21 mouse cellular contexts compared by ENCODE assay signal in the genomic region with DNA sequence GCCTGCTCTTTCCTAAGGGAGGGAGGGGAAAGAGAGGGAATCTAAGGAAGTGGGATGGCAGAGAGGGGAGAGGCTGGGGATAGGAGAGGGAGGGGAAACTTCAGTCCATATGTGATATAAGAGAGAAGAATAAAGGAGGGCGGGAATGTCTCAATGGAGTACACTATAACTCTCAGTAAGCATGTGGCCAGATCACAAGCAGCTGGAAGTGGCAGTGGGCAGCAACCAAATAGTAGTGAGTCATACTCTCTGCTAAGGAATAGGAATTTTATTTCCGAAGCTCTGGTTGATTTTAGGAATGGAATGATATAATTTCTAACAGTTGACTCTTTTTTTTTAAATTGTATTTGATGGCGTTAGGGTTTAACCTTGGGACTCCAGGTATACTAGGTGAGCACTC.
"Had no signal": no experiment of that assay in that cellular context is flagged by ENCODE, and none has a peak within 500 bp of the region (broad histone marks: within the 10 kb centered on the region; RNA-seq: fewer than 3 reads in every experiment).

No protein-coding gene starts in this region.

- H3K4me3 ChIP-seq: lung, embryonic 15.5 days; megakaryocyte, embryonic 14.5 days; midbrain, embryonic 13.5 days; midbrain, embryonic 15.5 days; myocyte; neural tube, embryonic 13.5 days; neural tube, embryonic 15.5 days had no signal

- H3K9ac ChIP-seq: lung, embryonic 15.5 days; midbrain, embryonic 13.5 days; midbrain, embryonic 15.5 days; neural tube, embryonic 13.5 days; neural tube, embryonic 15.5 days had no signal

- H3K9me3 ChIP-seq: lung, embryonic 15.5 days; megakaryocyte, embryonic 14.5 days; midbrain, embryonic 13.5 days; midbrain, embryonic 15.5 days; neural tube, embryonic 13.5 days; neural tube, embryonic 15.5 days had no signal

- H3K27ac ChIP-seq: lung, embryonic 15.5 days; macrophage; midbrain, embryonic 13.5 days; midbrain, embryonic 15.5 days; neural tube, embryonic 13.5 days; neural tube, embryonic 15.5 days had no signal

- H3K27me3 ChIP-seq: lung, embryonic 15.5 days; midbrain, embryonic 13.5 days; midbrain, embryonic 15.5 days; neural tube, embryonic 13.5 days; neural tube, embryonic 15.5 days had no signal

- DNase-seq: lung, adult 2 months; lung, postnatal 14 days; lung, postnatal 36 days; retina, postnatal 1 day; right cerebral cortex, adult 18-20 months; right cerebral cortex, postnatal 25 days; right cerebral cortex, postnatal 4 days; spleen, adult 18-20 months; thymus, adult 18-20 months; thymus, postnatal 14 days; thymus, postnatal 36 days had no signal

- H3K4me2 ChIP-seq: lung, embryonic 15.5 days; midbrain, embryonic 11.5 days; midbrain, embryonic 13.5 days; midbrain, embryonic 15.5 days; neural tube, embryonic 13.5 days; neural tube, embryonic 15.5 days had no signal

- H3K36me3 ChIP-seq: lung, embryonic 15.5 days; midbrain, embryonic 13.5 days; midbrain, embryonic 15.5 days; neural tube, embryonic 13.5 days; neural tube, embryonic 15.5 days had no signal

- ATAC-seq: lung, postnatal 0 days; midbrain, embryonic 13.5 days; midbrain, embryonic 15.5 days had no signal
